Mouse (Mus musculus): ENCODE measurements around the gene Cacna1s. TPM values are rescaled to one million over a fixed set of nuclear protein-coding genes. Genes with fewer than 3 reads are reported as not detected.

Cacna1s gene
- polyA plus RNA-seq, 1 experiment, result 0.70 TPM

- WGBS, result under 1% methylated on average over 22 of the region's 22 CpGs
- Histone ChIP-seq H3K27ac (ENCODE audit: control insufficient read depth, insufficient read depth, low read depth, low read length, poor library complexity) (peak overlapping the region; percentile 28), H3K4me1 (ENCODE audit: control insufficient read depth, insufficient read depth, low read length) (no peaks in the 10 kb centered on the region; the same call in 1 of the 2 replicates), H3K4me3 (replicated peaks; ENCODE audit: control insufficient read depth, low read depth, low read length) (peak overlapping the region; percentile 80)
- TF ChIP-seq POLR2A (IDR thresholded peaks at IDR 0.05; ENCODE audit: borderline replicate concordance, control insufficient read depth, low read depth, low read length), result peak; percentile 44; the same call in 1 of the 2 replicates
- no peak for TF ChIP-seq CTCF (IDR thresholded peaks at IDR 0.05; ENCODE audit: control insufficient read depth, insufficient read depth, low read length)
These were observed 34.6 kb upstream of the Cacna1s start for GRCm38 (mm10) chr1:136017907-136018313.

- H3K4me1 ChIP-seq (ENCODE audit: control insufficient read depth, insufficient read depth, low read length), result no peaks in the 10 kb centered on the region; the same call in 1 of the 2 replicates
- TF ChIP-seq CTCF (IDR thresholded peaks at IDR 0.05; ENCODE audit: control insufficient read depth, insufficient read depth, low read length) (no peak), POLR2A (IDR thresholded peaks at IDR 0.05; ENCODE audit: borderline replicate concordance, control insufficient read depth, low read depth, low read length) (no peak)
- peak overlapping the region; percentile 80 for H3K4me3 ChIP-seq (replicated peaks; ENCODE audit: control insufficient read depth, low read depth, low read length)
- peak overlapping the region; percentile 28 for H3K27ac ChIP-seq (ENCODE audit: control insufficient read depth, insufficient read depth, low read depth, low read length, poor library complexity)
- WGBS, result 7% methylated on average over 24 of the region's 24 CpGs
These were observed 34.0 kb upstream of the Cacna1s start for GRCm38 (mm10) chr1:136018390-136019189.

- Histone ChIP-seq H3K27ac (ENCODE audit: control insufficient read depth, insufficient read depth, low read depth, low read length, poor library complexity) (no peak overlapping the region), H3K4me3 (replicated peaks; ENCODE audit: control insufficient read depth, low read depth, low read length) (no peak overlapping the region), H3K4me1 (ENCODE audit: control insufficient read depth, insufficient read depth, low read length) (no peaks in the 10 kb centered on the region)
- no peak for TF ChIP-seq CTCF (IDR thresholded peaks at IDR 0.05; ENCODE audit: control insufficient read depth, insufficient read depth, low read length)
- TF ChIP-seq POLR2A (IDR thresholded peaks at IDR 0.05; ENCODE audit: borderline replicate concordance, control insufficient read depth, low read depth, low read length), result no peak
- 87% methylated on average over 7 of the region's 7 CpGs for WGBS
These were observed 22.3 kb upstream of the Cacna1s start for GRCm38 (mm10) chr1:136030201-136030600.

GRCm38 (mm10) chr1:136031697-136032096 is 20.9 kb upstream of the Cacna1s start:
- Histone ChIP-seq H3K4me3 (replicated peaks; ENCODE audit: control insufficient read depth, low read depth, low read length) (no peak overlapping the region), H3K4me1 (ENCODE audit: control insufficient read depth, insufficient read depth, low read length) (no peaks in the 10 kb centered on the region), H3K27ac (ENCODE audit: control insufficient read depth, insufficient read depth, low read depth, low read length, poor library complexity) (no peak overlapping the region)
- TF ChIP-seq CTCF (IDR thresholded peaks at IDR 0.05; ENCODE audit: control insufficient read depth, insufficient read depth, low read length), result no peak
- TF ChIP-seq POLR2A (IDR thresholded peaks at IDR 0.05; ENCODE audit: borderline replicate concordance, control insufficient read depth, low read depth, low read length), result no peak
- 84% methylated on average over 8 of the region's 8 CpGs for WGBS

GRCm38 (mm10) chr1:136032961-136033360 is 19.6 kb upstream of the Cacna1s start:
- H3K27ac ChIP-seq (ENCODE audit: control insufficient read depth, insufficient read depth, low read depth, low read length, poor library complexity), result no peak overlapping the region
- H3K4me1 ChIP-seq (ENCODE audit: control insufficient read depth, insufficient read depth, low read length), result no peaks in the 10 kb centered on the region
- 61% methylated on average over 7 of the region's 7 CpGs for WGBS
- TF ChIP-seq POLR2A (IDR thresholded peaks at IDR 0.05; ENCODE audit: borderline replicate concordance, control insufficient read depth, low read depth, low read length), result no peak
- no peak overlapping the region for H3K4me3 ChIP-seq (replicated peaks; ENCODE audit: control insufficient read depth, low read depth, low read length)

GRCm38 (mm10) chr1:136038746-136039538 is 13.6 kb upstream of the Cacna1s start:
- Histone ChIP-seq H3K27ac (ENCODE audit: control insufficient read depth, insufficient read depth, low read depth, low read length, poor library complexity) (no peak overlapping the region), H3K4me1 (ENCODE audit: control insufficient read depth, insufficient read depth, low read length) (no peaks in the 10 kb centered on the region), H3K4me3 (replicated peaks; ENCODE audit: control insufficient read depth, low read depth, low read length) (no peak overlapping the region)
- WGBS, result 71% methylated on average over 5 of the region's 5 CpGs
- TF ChIP-seq CTCF (IDR thresholded peaks at IDR 0.05; ENCODE audit: control insufficient read depth, insufficient read depth, low read length), result no peak
- no peak for TF ChIP-seq POLR2A (IDR thresholded peaks at IDR 0.05; ENCODE audit: borderline replicate concordance, control insufficient read depth, low read depth, low read length)

GRCm38 (mm10) chr1:136040452-136040851 is 12.1 kb upstream of the Cacna1s start:
- H3K4me3 ChIP-seq (replicated peaks; ENCODE audit: control insufficient read depth, low read depth, low read length), result no peak overlapping the region
- WGBS, result 39% methylated on average over 11 of the region's 11 CpGs
- no peak for TF ChIP-seq POLR2A (IDR thresholded peaks at IDR 0.05; ENCODE audit: borderline replicate concordance, control insufficient read depth, low read depth, low read length)
- no peaks in the 10 kb centered on the region for H3K4me1 ChIP-seq (ENCODE audit: control insufficient read depth, insufficient read depth, low read length)
- H3K27ac ChIP-seq (ENCODE audit: control insufficient read depth, insufficient read depth, low read depth, low read length, poor library complexity), result no peak overlapping the region

GRCm38 (mm10) chr1:136040874-136041273 is 11.7 kb upstream of the Cacna1s start:
- H3K4me3 ChIP-seq (replicated peaks; ENCODE audit: control insufficient read depth, low read depth, low read length), result no peak overlapping the region
- no peaks in the 10 kb centered on the region for H3K4me1 ChIP-seq (ENCODE audit: control insufficient read depth, insufficient read depth, low read length)
- H3K27ac ChIP-seq (ENCODE audit: control insufficient read depth, insufficient read depth, low read depth, low read length, poor library complexity), result no peak overlapping the region
- no peak for TF ChIP-seq POLR2A (IDR thresholded peaks at IDR 0.05; ENCODE audit: borderline replicate concordance, control insufficient read depth, low read depth, low read length)
- no peak for TF ChIP-seq CTCF (IDR thresholded peaks at IDR 0.05; ENCODE audit: control insufficient read depth, insufficient read depth, low read length)
- 39% methylated on average over 4 of the region's 4 CpGs for WGBS
